Mouse (Mus musculus): ENCODE measurements around the gene Capza2.

The Capza2 gene

GRCm38 (mm10) chr6:17635615-17636284 is at the start of gene Capza2:
TSS of gene Capza2 (plus strand) at chr6:17636234.
- DNase-seq: no peak

- DNase-seq: peak; percentile 81
Observed at GRCm38 (mm10) chr6:17589049-17589952, 46.7 kb upstream of the Capza2 start.

GRCm38 (mm10) chr6:17589953-17590627 is 45.9 kb upstream of the Capza2 start:
- no peak for DNase-seq

- DNase-seq: no peak
Observed at GRCm38 (mm10) chr6:17593971-17594370, 42.1 kb upstream of the Capza2 start.

GRCm38 (mm10) chr6:17595712-17596462 is 40.1 kb upstream of the Capza2 start:
- DNase-seq: peak; percentile 18

- no peak for DNase-seq
Observed at GRCm38 (mm10) chr6:17599373-17599772, 36.7 kb upstream of the Capza2 start.

GRCm38 (mm10) chr6:17601526-17601925 is 34.5 kb upstream of the Capza2 start:
- no peak for DNase-seq

- DNase-seq: no peak
Observed at GRCm38 (mm10) chr6:17606915-17607314, 29.1 kb upstream of the Capza2 start.

GRCm38 (mm10) chr6:17611352-17612010 is 24.6 kb upstream of the Capza2 start:
- no peak for DNase-seq

- DNase-seq: no peak
Observed at GRCm38 (mm10) chr6:17612652-17613051, 23.4 kb upstream of the Capza2 start.

- no peak for DNase-seq
Observed at GRCm38 (mm10) chr6:17620823-17621222, 15.2 kb upstream of the Capza2 start.

- DNase-seq: no peak
Observed at GRCm38 (mm10) chr6:17621436-17621835, 14.6 kb upstream of the Capza2 start.

- DNase-seq: no peak
Observed at GRCm38 (mm10) chr6:17628701-17629455, 7.2 kb upstream of the Capza2 start.

- DNase-seq: no peak
Observed at GRCm38 (mm10) chr6:17629756-17630155, 6.3 kb upstream of the Capza2 start.

GRCm38 (mm10) chr6:17631611-17632010 is 4.4 kb upstream of the Capza2 start:
- no peak for DNase-seq

- DNase-seq: no peak
Observed at GRCm38 (mm10) chr6:17633819-17634218, 2.2 kb upstream of the Capza2 start.

- no peak for DNase-seq
Observed at GRCm38 (mm10) chr6:17634992-17635391, 1.0 kb upstream of the Capza2 start.

GRCm38 (mm10) chr6:17636764-17637170 is 733 bp downstream of the Capza2 start:
- DNase-seq: peak; percentile 94

GRCm38 (mm10) chr6:17637205-17638203 is 1.5 kb downstream of the Capza2 start:
- peak; percentile 45 for DNase-seq

- DNase-seq: no peak
Observed at GRCm38 (mm10) chr6:17640031-17640430, 4.0 kb downstream of the Capza2 start.

Data from kidney, adult 18-20 months (tissue).